Mouse (Mus musculus) lung, postnatal 0 days (tissue): ENCODE data around the gene Alox12.

Experiments used
- CTCF ChIP-seq: IDR thresholded peaks from 2 replicates; pipeline ENCODE4 v1.5.1; 2016; ENCODE audit warnings: antibody characterized with exemption, mild to moderate bottlenecking
- EP300 ChIP-seq: IDR thresholded peaks from 2 replicates; pipeline ENCODE4 v1.6.1; 2016; ENCODE audit warnings: antibody characterized with exemption, mild to moderate bottlenecking, control low read depth

DNA sequence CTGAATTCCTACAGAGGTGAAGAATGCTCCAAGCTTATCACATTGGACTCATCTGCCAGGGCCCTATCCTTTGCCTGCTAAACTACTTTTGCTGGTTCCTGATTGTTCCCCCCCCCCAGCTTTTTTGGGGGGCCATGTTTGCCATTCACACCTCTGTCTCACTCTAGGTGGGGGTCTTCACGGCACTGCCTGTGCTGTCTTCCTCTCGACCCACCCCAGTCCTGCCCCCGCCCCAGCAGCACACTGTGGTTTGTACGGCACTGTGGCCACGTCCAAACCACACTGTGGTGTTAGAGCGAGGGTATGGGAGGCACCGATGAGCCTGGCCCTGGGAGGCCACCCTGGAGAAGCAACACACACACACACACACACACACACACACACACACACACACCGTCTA lies 20.7 kb downstream of the Alox12 start:
- TF ChIP-seq CTCF, result no peak
- TF ChIP-seq EP300, result no peak
